Mouse (Mus musculus): Measurements from ENCODE around the gene Hao1. TPM values are rescaled to one million over a fixed set of nuclear protein-coding genes. Genes with fewer than 3 reads are reported as not detected.

Gene Hao1
- polyA plus RNA-seq (2012; ENCODE audit: low replicate concordance) = not detected in 2 replicates

GRCm38 (mm10) chr2:134554221-134554727 lies at the start of gene Hao1:
Gene Hao1 (minus strand): TSS chr2:134554368.

Other genes starting within 250 kb of the Hao1 start
- gene Tmx4, start 89.8 kb upstream of the Hao1 start, polyA plus RNA-seq (2012; ENCODE audit: low replicate concordance) = 12.4 and 13.0 TPM in 2 replicates
- 0.06 TPM in 2 replicates for gene Plcb1, start 231.7 kb upstream of the Hao1 start, polyA plus RNA-seq (2012; ENCODE audit: low replicate concordance)

Data from leukemia stem cell, adult 10-12 weeks (primary cell).